Mouse (Mus musculus): ENCODE results near the gene Dus2. TPM values are rescaled to one million over a fixed set of nuclear protein-coding genes. Genes with fewer than 3 reads are reported as not detected.

The Dus2 gene
- total and polyA plus RNA-seq, 3 experiments, result 7.8 to 9.4 (median 9.1) TPM

DNA sequence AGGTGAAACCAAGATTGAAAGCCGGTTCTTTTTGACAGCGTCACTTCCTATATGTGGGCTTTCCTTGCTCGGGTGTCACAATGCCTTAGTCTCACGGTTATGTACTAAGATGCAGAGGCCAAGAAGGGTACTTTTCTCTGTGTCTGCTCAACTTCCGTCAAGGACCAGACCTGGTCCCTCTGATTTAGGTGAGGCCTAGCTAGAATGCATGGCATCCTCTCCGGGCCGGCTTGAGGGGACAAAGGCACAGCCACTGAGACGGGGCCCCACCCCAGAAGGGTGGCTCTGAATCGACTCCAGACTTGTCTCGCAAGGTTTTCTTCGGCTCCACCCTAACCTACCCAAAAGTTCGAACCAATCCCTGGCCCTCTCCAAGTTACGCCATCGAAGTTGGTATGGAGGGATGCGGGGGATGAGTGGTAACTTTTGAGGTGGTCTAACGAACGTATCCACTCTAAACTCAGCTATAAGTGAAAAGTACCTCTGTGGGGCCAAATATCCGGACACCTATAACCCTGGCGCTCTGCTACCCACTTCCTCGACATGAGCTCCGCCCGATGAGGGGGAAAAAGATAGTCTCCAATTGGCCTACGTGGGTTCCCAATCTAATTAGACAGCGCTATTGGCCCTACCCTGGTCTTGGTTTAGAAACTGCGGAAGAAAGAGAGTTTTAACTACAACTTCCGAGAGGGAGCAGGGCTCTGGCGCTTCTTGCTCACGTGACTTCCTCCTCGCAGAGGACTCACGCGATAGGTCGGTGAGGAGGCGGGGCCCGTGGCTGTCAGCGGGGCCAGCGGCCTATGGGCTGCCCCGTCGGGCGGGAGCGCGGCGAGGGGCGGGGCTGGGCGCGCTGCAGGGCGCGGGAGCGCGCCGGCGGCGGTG, 67.8 kb downstream of the Dus2 start, which contains the start of gene Nfatc3:
TSS of gene Nfatc3 (plus strand) at position 110 of the 882 bp plus-strand sequence.
- peak within 1 kb of the TSS; percentile 96 for H3K9ac ChIP-seq (ENCODE audit: low read depth, low read length)

DNA sequence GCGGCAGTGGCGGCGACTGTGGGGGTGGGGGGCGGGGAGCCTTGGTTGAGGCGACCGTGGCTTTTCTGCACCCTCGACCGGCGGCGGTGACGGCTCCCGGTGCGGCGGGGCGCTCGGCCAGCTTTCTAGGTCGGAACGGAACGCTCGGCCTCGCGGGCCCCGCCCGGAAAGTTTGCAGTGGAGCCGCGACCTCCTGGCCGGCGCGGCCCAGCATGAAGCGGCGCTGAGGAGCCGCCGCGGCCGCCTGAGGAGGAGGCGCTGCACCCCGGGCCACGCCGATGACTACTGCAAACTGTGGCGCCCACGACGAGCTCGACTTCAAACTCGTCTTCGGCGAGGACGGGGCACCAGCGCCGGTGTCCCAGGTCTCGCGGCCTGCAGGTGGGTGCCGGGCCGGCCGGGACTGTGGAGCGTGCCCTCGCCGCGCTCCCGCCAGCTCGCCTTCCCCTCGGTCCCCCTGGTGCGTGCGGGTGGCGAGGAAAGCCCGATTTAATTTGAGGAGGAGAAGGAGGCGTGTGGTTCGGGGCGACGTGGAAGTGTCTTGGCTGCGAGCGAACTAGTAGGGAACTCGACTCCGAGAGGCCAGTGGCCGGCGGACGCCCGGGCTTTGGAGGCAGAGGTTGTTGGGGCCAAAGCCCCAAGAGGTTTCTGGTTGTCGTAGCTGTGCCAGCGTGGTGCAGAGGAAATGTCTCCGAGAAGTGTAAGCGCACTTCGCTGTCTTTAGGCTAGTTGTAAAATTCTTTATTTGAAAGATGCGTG, 68.7 kb downstream of the Dus2 start:
- no peak for DNase-seq
- peak overlapping the region; percentile 76 for H3K4me3 ChIP-seq
- WGBS, result under 1% methylated on average over 81 of the region's 83 CpGs
- peaks cover 2% of the 10 kb centered on the region; the same call in 1 of the 2 replicates for H3K79me2 ChIP-seq (replicated peaks; ENCODE audit: control insufficient read depth, insufficient read depth, low read length)
- peak overlapping the region; percentile 89 for H3K27ac ChIP-seq
- H3K36me3 ChIP-seq (ENCODE audit: control insufficient read depth, insufficient read depth, low read length), result peaks cover 11% of the 10 kb centered on the region
- no peak for TF ChIP-seq EP300 (IDR thresholded peaks at IDR 0.05; ENCODE audit: insufficient read depth, low read depth, low read length)
- TF ChIP-seq CTCF (IDR thresholded peaks at IDR 0.05), result peak; percentile 6; the same call in 1 of the 2 replicates
- peaks cover 6% of the 10 kb centered on the region for H3K4me1 ChIP-seq (ENCODE audit: control insufficient read depth, insufficient read depth, low read length)
- intact Hi-C loops (cut with DNase I), result loop anchor here (2.0 kb wide), 1 partner anchor 15 kb away; no protein-coding TSS in a partner anchor
- peak overlapping the region; percentile 96 for H3K9ac ChIP-seq (ENCODE audit: low read depth, low read length)
- no peaks in the 10 kb centered on the region for H3K27me3 ChIP-seq (ENCODE audit: control insufficient read depth, insufficient read depth, low read length)

More for the DNA sequence above, 67.8 kb downstream of the Dus2 start, which contains the start of gene Nfatc3:
- peak; percentile 96 to 99 for DNase-seq
- peaks cover 2% of the 10 kb centered on the region; the same call in 1 of the 2 replicates for H3K79me2 ChIP-seq (replicated peaks; ENCODE audit: control insufficient read depth, insufficient read depth, low read length)
- H3K4me1 ChIP-seq (ENCODE audit: control insufficient read depth, insufficient read depth, low read length), result peaks cover 7% of the 10 kb centered on the region
- 1% methylated on average over 51 of the region's 52 CpGs for WGBS
- peak within 1 kb of the TSS; percentile 76 for H3K4me3 ChIP-seq
- H3K27me3 ChIP-seq (ENCODE audit: control insufficient read depth, insufficient read depth, low read length), result no peaks in the 10 kb centered on the region
- H3K27ac ChIP-seq, result peak within 1 kb of the TSS; percentile 95
- peak; percentile 91 for TF ChIP-seq POLR2A (IDR thresholded peaks at IDR 0.05; ENCODE audit: insufficient read depth, low read depth, low read length)
- no peak for TF ChIP-seq EP300 (IDR thresholded peaks at IDR 0.05; ENCODE audit: insufficient read depth, low read depth, low read length)
- no peak for TF ChIP-seq CTCF (IDR thresholded peaks at IDR 0.05)
- intact Hi-C loops (cut with DNase I), result no loop called here
- H3K36me3 ChIP-seq (ENCODE audit: control insufficient read depth, insufficient read depth, low read length), result peaks cover 11% of the 10 kb centered on the region

GRCm38 (mm10) chr8:106060521-106060920, 69.4 kb downstream of the Dus2 start:
- Histone ChIP-seq H3K36me3 (ENCODE audit: control insufficient read depth, insufficient read depth, low read length) (peaks cover 14% of the 10 kb centered on the region), H3K4me1 (ENCODE audit: control insufficient read depth, insufficient read depth, low read length) (peaks cover 8% of the 10 kb centered on the region), H3K9ac (ENCODE audit: low read depth, low read length) (no peak overlapping the region), H3K79me2 (replicated peaks; ENCODE audit: control insufficient read depth, insufficient read depth, low read length) (peaks cover 3% of the 10 kb centered on the region; the same call in 1 of the 2 replicates), H3K27ac (peak overlapping the region; percentile 89), H3K4me3 (peak overlapping the region; percentile 76), H3K27me3 (ENCODE audit: control insufficient read depth, insufficient read depth, low read length) (no peaks in the 10 kb centered on the region)
- DNase-seq, result no peak
- intact Hi-C loops (cut with DNase I), result loop anchor here (2.0 kb wide), 1 partner anchor 14 kb away; no protein-coding TSS in a partner anchor
- under 1% methylated on average over 3 of the region's 3 CpGs for WGBS
- TF ChIP-seq EP300 (IDR thresholded peaks at IDR 0.05; ENCODE audit: insufficient read depth, low read depth, low read length), result no peak
- TF ChIP-seq POLR2A (IDR thresholded peaks at IDR 0.05; ENCODE audit: insufficient read depth, low read depth, low read length), result no peak
- TF ChIP-seq CTCF (IDR thresholded peaks at IDR 0.05), result no peak

DNA sequence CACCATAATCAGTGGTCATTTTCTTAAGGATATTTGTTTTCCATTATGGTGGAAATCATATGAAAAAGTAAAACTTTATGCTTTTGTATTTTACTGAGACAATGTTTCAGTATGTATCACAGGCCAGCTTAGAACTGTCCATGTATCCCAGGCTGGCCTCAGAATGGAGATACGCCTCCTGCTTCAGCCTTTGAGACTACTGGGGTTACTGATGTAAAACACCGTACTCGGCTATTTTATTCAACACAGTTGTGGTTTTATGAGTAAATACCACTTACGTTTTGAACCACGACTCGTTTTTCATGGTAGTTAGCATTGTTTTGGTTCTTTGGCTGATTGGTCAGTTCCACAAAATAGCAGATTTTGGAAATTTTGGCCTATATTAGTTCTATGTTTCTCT, 70.5 kb downstream of the Dus2 start:
- Histone ChIP-seq H3K4me1 (ENCODE audit: control insufficient read depth, insufficient read depth, low read length) (peaks cover 8% of the 10 kb centered on the region), H3K27me3 (ENCODE audit: control insufficient read depth, insufficient read depth, low read length) (no peaks in the 10 kb centered on the region), H3K27ac (no peak overlapping the region), H3K9ac (ENCODE audit: low read depth, low read length) (no peak overlapping the region), H3K79me2 (replicated peaks; ENCODE audit: control insufficient read depth, insufficient read depth, low read length) (peaks cover 3% of the 10 kb centered on the region; the same call in 1 of the 2 replicates), H3K4me3 (no peak overlapping the region), H3K36me3 (ENCODE audit: control insufficient read depth, insufficient read depth, low read length) (peaks cover 14% of the 10 kb centered on the region)
- no peak for DNase-seq
- WGBS, result 86% methylated on average over 6 of the region's 6 CpGs
- no peak for TF ChIP-seq EP300 (IDR thresholded peaks at IDR 0.05; ENCODE audit: insufficient read depth, low read depth, low read length)
- intact Hi-C loops (cut with DNase I), result loop anchor here (2.0 kb wide), 1 partner anchor 13 kb away; no protein-coding TSS in a partner anchor

DNA sequence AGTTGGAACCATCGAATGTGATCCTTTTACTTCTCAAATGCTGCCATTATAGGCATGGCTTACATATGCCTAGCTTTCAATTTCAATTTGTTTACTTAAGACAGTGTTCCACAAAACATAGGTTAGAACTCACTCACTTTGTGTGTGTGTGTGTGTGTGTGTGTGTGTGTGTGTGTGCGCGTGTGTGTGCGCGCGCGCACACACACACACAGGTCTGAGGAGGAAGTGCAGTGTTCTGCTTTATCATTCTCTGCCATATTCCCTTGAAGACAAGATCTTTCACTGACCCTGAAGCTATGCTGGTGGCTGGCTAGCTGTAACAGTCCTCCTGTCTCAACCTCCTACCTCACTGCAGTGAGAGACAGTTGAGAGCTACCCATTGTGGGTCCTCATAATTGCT, 71.9 kb downstream of the Dus2 start:
- no peak overlapping the region for H3K27ac ChIP-seq
- TF ChIP-seq CTCF (IDR thresholded peaks at IDR 0.05) (no peak), EP300 (IDR thresholded peaks at IDR 0.05; ENCODE audit: insufficient read depth, low read depth, low read length) (no peak), POLR2A (IDR thresholded peaks at IDR 0.05; ENCODE audit: insufficient read depth, low read depth, low read length) (no peak)
- peaks cover 8% of the 10 kb centered on the region for H3K4me1 ChIP-seq (ENCODE audit: control insufficient read depth, insufficient read depth, low read length)
- H3K27me3 ChIP-seq (ENCODE audit: control insufficient read depth, insufficient read depth, low read length), result no peaks in the 10 kb centered on the region
- WGBS, result 92% methylated on average over 7 of the region's 7 CpGs
- H3K9ac ChIP-seq (ENCODE audit: low read depth, low read length), result no peak overlapping the region
- DNase-seq, result no peak
- H3K79me2 ChIP-seq (replicated peaks; ENCODE audit: control insufficient read depth, insufficient read depth, low read length), result peaks cover 3% of the 10 kb centered on the region; the same call in 1 of the 2 replicates
- H3K36me3 ChIP-seq (ENCODE audit: control insufficient read depth, insufficient read depth, low read length), result peaks cover 14% of the 10 kb centered on the region
- no peak overlapping the region for H3K4me3 ChIP-seq
- intact Hi-C loops (cut with DNase I), result no loop called here
